Mouse (Mus musculus) forebrain, postnatal 0 days (tissue): ENCODE results near the gene Eng. TPM values are rescaled to one million over a fixed set of nuclear protein-coding genes. Genes with fewer than 3 reads are reported as not detected.

Experiments used
- ATAC-seq: fragments of 200-750 bp; cut with Nextera tagmentation; 2 replicates; pipeline ENCODE4 v1.8.0; 2017; ENCODE audit warnings: mild to moderate bottlenecking, moderate library complexity
- DNase-seq: peaks from one replicate; pipeline ENCODE4 v3.0.0-alpha.2; 2015
- H3K27ac ChIP-seq: fragments of 300-500 bp; sonication (generic); 2 replicates; pipeline ENCODE4 v1.5.1; 2014; ENCODE audit warnings: low read depth, mild to moderate bottlenecking, antibody characterized with exemption, low read length, moderate library complexity, mixed read lengths
- H3K27me3 ChIP-seq: fragments of 300-500 bp; sonication (generic); 2 replicates; pipeline ENCODE4 v1.6.1; 2014; ENCODE audit warnings: mild to moderate bottlenecking, low read length, mixed read lengths; ENCODE audit not compliant: insufficient read depth
- H3K36me3 ChIP-seq: fragments of 300-500 bp; sonication (generic); 2 replicates; pipeline ENCODE4 v1.6.1; 2014; ENCODE audit warnings: mild to moderate bottlenecking, moderate library complexity; ENCODE audit not compliant: insufficient read depth
- H3K4me1 ChIP-seq: fragments of 300-500 bp; sonication (generic); 2 replicates; pipeline ENCODE4 v1.6.1; 2014; ENCODE audit warnings: antibody characterized with exemption; ENCODE audit not compliant: insufficient read depth
- H3K4me2 ChIP-seq: fragments of 300-500 bp; sonication (generic); 2 replicates; pipeline ENCODE4 v1.6.1; 2014; ENCODE audit warnings: low read depth, mild to moderate bottlenecking, moderate library complexity
- H3K4me3 ChIP-seq: fragments of 300-500 bp; sonication (generic); 2 replicates; pipeline ENCODE4 v1.5.1; 2014; ENCODE audit warnings: low read depth, low read length, mixed read lengths
- H3K9ac ChIP-seq: fragments of 300-500 bp; sonication (generic); 2 replicates; pipeline ENCODE4 v1.6.1; 2014; ENCODE audit warnings: mild to moderate bottlenecking
- H3K9me3 ChIP-seq: fragments of 300-500 bp; sonication (generic); 2 replicates; pipeline ENCODE4 v1.6.1; 2016; ENCODE audit warnings: low read length
- CTCF ChIP-seq: sonication (generic); IDR thresholded peaks from 2 replicates; pipeline ENCODE4 v1.5.1; 2016; ENCODE audit warnings: antibody characterized with exemption, control low read depth, low read depth
- WGBS: fragments of 180-500 bp; shearing (Covaris S2); extraction: QIAGEN DNeasy Blood & Tissue Kit; methylation state at CpG from one replicate; pipeline ENCODE4 v1.1.7; 2014; 5-methylcytosine and 5-hydroxymethylcytosine counted together
- polyA plus RNA-seq: library from polyadenylated mRNA; unstranded; fragments of >200 nt; fragmentation: Nextera tagmentation; extraction: Ambion mirVana; gene quantifications from 2 replicates; pipeline ENCODE4 v1.2.1, GENCODE M21; 2015
- total RNA-seq: library from RNA; depleted of rRNA; stranded (reverse); fragments of >200 nt; gene quantifications from 2 replicates; pipeline ENCODE4 v1.2.3, GENCODE M21; 2014

Gene Eng
- total and polyA plus RNA-seq, 2 experiments from 2014 or later = 14.7 to 22.1 TPM

- DNase-seq (no peak), ATAC-seq (no peak)
- Histone ChIP-seq H3K4me3 (no peak overlapping the region), H3K27ac (no peak overlapping the region), H3K4me1 (no peaks in the 10 kb centered on the region), H3K27me3 (no peaks in the 10 kb centered on the region), H3K4me2 (no peak overlapping the region), H3K9ac (no peak overlapping the region), H3K9me3 (no peaks in the 10 kb centered on the region), H3K36me3 (no peaks in the 10 kb centered on the region)
- WGBS = 79% methylated on average over 3 of the region's 3 CpGs
- TF ChIP-seq CTCF = no peak
These were observed 23.5 kb downstream of the Eng start for GRCm38 (mm10) chr2:32669876-32670275.

GRCm38 (mm10) chr2:32671147-32671546 lies 24.8 kb downstream of the Eng start:
- H3K9ac ChIP-seq = no peak overlapping the region
- no peaks in the 10 kb centered on the region for H3K4me1 ChIP-seq
- H3K36me3 ChIP-seq = no peaks in the 10 kb centered on the region
- ATAC-seq = no peak
- no peak for DNase-seq
- no peak for TF ChIP-seq CTCF
- H3K27ac ChIP-seq = no peak overlapping the region
- H3K4me3 ChIP-seq = no peak overlapping the region
- H3K27me3 ChIP-seq = no peaks in the 10 kb centered on the region
- no peaks in the 10 kb centered on the region for H3K9me3 ChIP-seq
- WGBS = 89% methylated on average over 9 of the region's 9 CpGs
- no peak overlapping the region for H3K4me2 ChIP-seq

GRCm38 (mm10) chr2:32671907-32672595 lies 25.7 kb downstream of the Eng start:
- WGBS = 73% methylated on average over 9 of the region's 9 CpGs
- no peaks in the 10 kb centered on the region for H3K36me3 ChIP-seq

GRCm38 (mm10) chr2:32673176-32673917 lies 27.0 kb downstream of the Eng start:
- WGBS = 82% methylated on average over 16 of the region's 16 CpGs
- H3K9me3 ChIP-seq = no peaks in the 10 kb centered on the region
- DNase-seq = no peak
- no peaks in the 10 kb centered on the region for H3K27me3 ChIP-seq
- no peak for TF ChIP-seq CTCF
- no peaks in the 10 kb centered on the region for H3K36me3 ChIP-seq
- no peak overlapping the region for H3K4me3 ChIP-seq
- H3K4me2 ChIP-seq = no peak overlapping the region
- no peak overlapping the region for H3K27ac ChIP-seq
- H3K9ac ChIP-seq = no peak overlapping the region
- no peaks in the 10 kb centered on the region for H3K4me1 ChIP-seq
- no peak for ATAC-seq

More at GRCm38 (mm10) chr2:32671907-32672595, 25.7 kb downstream of the Eng start:
- no peak for DNase-seq
- no peak for ATAC-seq
- no peak overlapping the region for H3K4me3 ChIP-seq
- no peaks in the 10 kb centered on the region for H3K27me3 ChIP-seq
- no peaks in the 10 kb centered on the region for H3K4me1 ChIP-seq
- no peak overlapping the region for H3K27ac ChIP-seq
- TF ChIP-seq CTCF = no peak
- H3K9me3 ChIP-seq = no peaks in the 10 kb centered on the region
- H3K9ac ChIP-seq = no peak overlapping the region
- no peak overlapping the region for H3K4me2 ChIP-seq

- no peak for TF ChIP-seq CTCF
- Histone ChIP-seq H3K9ac (no peak overlapping the region), H3K36me3 (no peaks in the 10 kb centered on the region), H3K27me3 (no peaks in the 10 kb centered on the region), H3K4me1 (no peaks in the 10 kb centered on the region), H3K4me2 (no peak overlapping the region), H3K27ac (no peak overlapping the region), H3K4me3 (no peak overlapping the region), H3K9me3 (no peaks in the 10 kb centered on the region)
- DNase-seq (no peak), ATAC-seq (no peak)
- 90% methylated on average over 3 of the region's 3 CpGs for WGBS
These were observed 30.4 kb downstream of the Eng start for GRCm38 (mm10) chr2:32676821-32677220.

GRCm38 (mm10) chr2:32677683-32678082 lies 31.3 kb downstream of the Eng start:
- no peaks in the 10 kb centered on the region for H3K9me3 ChIP-seq
- WGBS = 96% methylated on average over 7 of the region's 7 CpGs
- H3K4me1 ChIP-seq = no peaks in the 10 kb centered on the region
- H3K9ac ChIP-seq = no peak overlapping the region
- DNase-seq (no peak), ATAC-seq (no peak)
- H3K27ac ChIP-seq = no peak overlapping the region
- H3K4me3 ChIP-seq = no peak overlapping the region
- H3K36me3 ChIP-seq = peaks cover 5% of the 10 kb centered on the region
- no peak overlapping the region for H3K4me2 ChIP-seq
- H3K27me3 ChIP-seq = no peaks in the 10 kb centered on the region
- TF ChIP-seq CTCF = no peak

GRCm38 (mm10) chr2:32680051-32680451 lies 33.7 kb downstream of the Eng start:
- Histone ChIP-seq H3K9ac (no peak overlapping the region), H3K4me1 (no peaks in the 10 kb centered on the region), H3K9me3 (no peaks in the 10 kb centered on the region), H3K27ac (no peak overlapping the region), H3K4me2 (no peak overlapping the region), H3K27me3 (no peaks in the 10 kb centered on the region), H3K36me3 (peaks cover 22% of the 10 kb centered on the region), H3K4me3 (no peak overlapping the region)
- DNase-seq (no peak), ATAC-seq (no peak)
- no peak for TF ChIP-seq CTCF
- WGBS = 52% methylated on average over 7 of the region's 7 CpGs
